Mouse (Mus musculus) natural killer cell, adult 2 months (primary cell): ENCODE results near the gene Rac1.
A peak's percentile ranks its signal among the peaks of the same experiment; 100 is the strongest.
"Not testable (repeated sequence)": the region's sequence is repeated elsewhere in the genome, so short reads cannot be mapped to it uniquely, and the experiment has no call there.

ENCODE experiments used
- DNase-seq, 2 experiments: peaks; one replicate each; pipeline ENCODE4 v3.0.0; 2022; ENCODE audit warnings: low spot score in 2 of 2

The Rac1 gene

GRCm38 (mm10) chr5:143525454-143526225 is 2.2 kb downstream of the Rac1 start:
- DNase-seq: no peak

GRCm38 (mm10) chr5:143522882-143523281 is 5.0 kb downstream of the Rac1 start:
- no peak for DNase-seq

DNA sequence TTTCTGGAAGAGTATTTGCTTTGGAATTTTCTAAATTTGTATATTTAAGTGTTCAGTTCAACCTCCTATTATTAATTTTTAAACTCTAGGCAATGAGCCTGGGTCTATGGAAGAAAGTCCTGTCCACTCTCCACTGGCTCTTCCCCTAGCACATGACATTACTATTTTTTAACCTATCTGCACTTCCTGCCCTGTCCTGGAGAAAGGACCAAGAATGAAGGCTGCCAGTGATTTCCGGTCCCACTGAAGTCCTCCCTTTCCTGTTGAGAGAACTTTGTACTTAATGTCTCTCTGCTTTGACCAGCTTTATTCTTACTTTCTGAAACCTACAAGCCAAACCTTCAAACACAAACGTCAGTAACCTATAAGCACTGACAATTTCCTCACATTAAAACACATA is 7.4 kb downstream of the Rac1 start:
- DNase-seq: no peak

DNA sequence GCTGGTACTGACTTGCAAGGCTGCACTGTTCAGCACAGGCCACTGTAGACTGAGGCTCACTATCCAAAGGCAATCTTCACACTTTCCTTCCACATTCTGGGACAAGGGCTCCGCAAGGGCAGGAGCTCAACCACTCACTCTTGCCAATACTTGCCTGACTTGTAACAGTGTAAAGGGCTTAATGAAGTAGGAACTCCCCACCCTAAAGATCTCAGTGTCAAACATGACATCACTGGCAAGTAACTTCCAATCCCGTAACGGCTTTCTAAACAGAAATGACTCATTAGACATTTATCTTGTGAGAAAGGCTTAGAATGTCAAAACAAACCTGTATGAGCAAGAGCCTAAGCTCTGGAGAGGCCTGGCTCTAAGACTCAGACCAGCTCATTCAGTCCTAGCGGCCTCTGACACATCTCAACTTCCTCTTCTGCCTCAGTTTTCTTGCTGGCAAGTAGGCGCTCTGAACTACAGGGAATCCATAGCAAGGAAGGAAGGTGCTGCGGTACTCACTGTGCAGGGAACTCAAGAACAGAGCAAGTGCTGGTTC is 9.7 kb downstream of the Rac1 start:
- DNase-seq: peak in 1 of 2 experiments; percentile 21

DNA sequence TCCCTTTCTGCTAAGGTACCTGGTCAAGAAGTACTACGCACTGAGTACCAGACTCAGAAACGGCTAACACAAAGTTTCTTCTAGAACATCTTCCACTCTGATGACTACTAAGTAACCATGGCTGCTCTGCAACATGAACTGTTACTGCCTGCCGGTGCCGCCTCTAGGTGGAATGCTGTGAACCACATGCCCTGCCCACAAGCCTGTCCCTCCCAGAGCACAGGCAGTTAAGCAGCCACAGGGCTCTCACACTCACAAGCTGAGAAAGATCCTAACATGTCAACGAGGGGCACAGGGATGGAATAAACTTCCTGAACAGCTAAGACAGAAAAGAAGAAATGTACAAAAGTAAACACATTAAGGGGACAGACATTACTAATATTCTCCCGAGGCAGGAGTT is 10.4 kb downstream of the Rac1 start:
- no peak for DNase-seq

- no peak for DNase-seq
Observed at GRCm38 (mm10) chr5:143517005-143517404, 10.8 kb downstream of the Rac1 start.

DNA sequence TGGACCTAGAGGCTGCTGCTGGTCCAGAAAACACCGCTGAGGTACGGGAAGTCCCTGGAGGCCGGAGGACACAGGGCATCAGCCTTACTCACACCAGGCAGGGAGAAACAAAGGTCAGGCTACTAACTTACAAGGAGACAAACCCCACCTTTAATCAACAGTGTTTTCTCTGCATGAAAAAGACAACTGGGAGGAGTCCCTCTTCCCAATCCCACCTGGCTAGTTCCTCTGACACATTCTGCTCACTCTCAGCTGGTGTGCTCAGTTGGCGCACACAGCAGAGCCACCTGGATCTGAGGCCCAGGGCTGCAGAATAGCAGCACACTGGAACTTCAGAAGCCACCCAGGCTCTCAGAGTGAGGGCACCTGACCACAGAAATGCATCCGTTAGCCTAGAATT is 13.0 kb downstream of the Rac1 start:
- DNase-seq: no peak

- no peak for DNase-seq
Observed at GRCm38 (mm10) chr5:143512305-143512704, 15.5 kb downstream of the Rac1 start.

- DNase-seq: no peak
Observed at GRCm38 (mm10) chr5:143511577-143511976, 16.3 kb downstream of the Rac1 start.

- DNase-seq: no peak
Observed at GRCm38 (mm10) chr5:143509737-143510136, 18.1 kb downstream of the Rac1 start.

DNA sequence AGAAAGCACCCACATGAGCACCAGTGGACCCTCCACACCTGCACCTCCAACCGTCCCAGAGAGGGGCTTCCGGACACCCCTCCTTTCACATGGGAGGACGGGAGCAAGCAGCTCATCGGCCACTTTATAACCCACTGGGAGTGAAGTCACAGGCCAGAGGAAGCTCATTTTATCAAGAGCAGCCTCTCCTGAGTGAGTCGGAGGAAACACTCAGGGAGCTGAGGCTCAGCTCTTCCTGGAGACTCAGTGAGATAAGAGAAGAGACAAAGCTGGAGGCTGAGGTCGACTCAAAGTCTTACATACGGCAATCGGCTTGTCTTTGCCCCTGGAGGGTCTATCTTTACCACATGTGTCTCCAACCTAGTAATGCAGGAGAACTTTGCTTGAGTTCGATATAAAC is 18.5 kb downstream of the Rac1 start:
- no peak for DNase-seq

DNA sequence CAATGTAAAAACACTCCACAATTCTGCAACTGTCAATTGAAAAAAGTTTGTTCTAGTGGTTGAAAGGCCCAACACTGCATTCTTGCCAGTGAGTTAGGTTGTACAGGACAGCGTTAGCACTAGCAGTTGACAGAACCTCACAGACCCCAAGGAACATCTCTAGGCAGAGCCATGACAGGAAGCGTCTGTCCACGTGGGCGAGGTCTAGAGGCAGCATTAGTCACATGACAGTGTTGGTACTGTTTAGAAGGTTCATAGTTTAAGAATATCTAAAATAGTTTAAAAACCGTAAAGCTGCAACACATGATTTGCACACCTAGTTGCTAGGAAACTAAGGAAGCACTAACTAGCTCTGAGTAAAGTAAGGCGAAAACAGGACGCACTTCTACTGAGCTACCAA is 22.3 kb downstream of the Rac1 start:
- no peak for DNase-seq

DNA sequence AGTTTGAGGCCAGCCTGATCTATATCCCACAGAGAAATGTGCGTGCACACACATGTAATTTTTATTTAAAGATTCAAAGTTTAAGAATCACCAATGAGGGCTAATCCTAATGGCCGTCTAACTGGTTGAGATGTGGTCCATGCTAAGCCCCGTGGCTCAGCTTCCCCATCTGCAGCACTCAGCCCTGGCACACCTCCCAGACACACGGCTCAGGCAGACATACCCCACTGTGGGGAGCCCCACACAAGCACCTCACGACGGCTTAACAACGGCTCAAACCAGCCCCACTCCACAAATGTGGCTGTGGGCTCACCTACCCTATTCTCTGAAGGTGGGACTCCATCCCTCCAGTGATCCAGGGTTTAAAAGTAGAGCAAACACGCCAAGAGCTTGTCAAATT is 22.8 kb downstream of the Rac1 start:
- no peak for DNase-seq

GRCm38 (mm10) chr5:143504453-143504852 is 23.4 kb downstream of the Rac1 start:
- DNase-seq: peak in 1 of 2 experiments; percentile 28

- DNase-seq: no peak
Observed at GRCm38 (mm10) chr5:143503740-143504139, 24.1 kb downstream of the Rac1 start.

- DNase-seq: no peak
Observed at GRCm38 (mm10) chr5:143502899-143503557, 24.8 kb downstream of the Rac1 start.

- no peak for DNase-seq
Observed at GRCm38 (mm10) chr5:143501649-143502048, 26.2 kb downstream of the Rac1 start.

DNA sequence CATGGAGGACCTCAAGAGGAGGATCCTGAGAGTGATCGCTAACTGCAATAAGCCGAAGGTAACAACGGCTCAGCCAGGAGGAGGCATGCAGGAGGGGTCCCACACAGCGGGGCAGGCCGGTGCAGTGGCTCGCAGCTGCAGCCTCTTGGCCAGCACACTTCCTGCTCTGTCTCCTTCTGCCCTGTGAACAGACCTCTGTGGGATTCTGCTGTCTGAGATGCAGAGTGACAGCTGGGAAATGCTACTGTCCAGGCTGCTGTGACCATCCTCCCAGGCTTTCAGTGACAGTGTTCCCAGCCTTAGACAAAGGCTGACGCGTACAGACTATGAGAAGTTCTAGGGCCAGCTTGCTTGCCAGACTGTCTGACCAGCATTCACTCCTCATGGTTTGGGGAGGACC is 26.7 kb downstream of the Rac1 start:
- no peak for DNase-seq

DNA sequence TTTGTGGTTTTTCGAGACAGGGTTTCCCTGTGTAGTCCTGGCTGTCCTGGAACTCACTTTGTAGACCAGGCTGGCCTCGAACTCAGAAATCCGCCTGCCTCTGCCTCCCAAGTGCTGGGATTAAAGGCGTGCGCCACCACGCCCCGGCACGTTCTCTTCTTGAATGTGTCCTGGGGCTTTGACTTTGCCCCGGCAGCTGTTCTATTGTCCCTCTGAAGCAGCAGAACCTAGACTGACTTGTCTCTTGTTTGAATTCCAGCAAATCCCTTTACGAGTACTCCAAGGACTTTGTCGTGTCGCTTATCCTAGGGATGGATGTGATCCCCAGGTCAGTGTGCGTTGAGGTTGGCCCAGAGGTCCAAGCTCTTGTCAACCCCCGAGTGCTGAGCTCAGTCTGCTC is 27.1 kb downstream of the Rac1 start:
- not testable (repeated sequence) for DNase-seq

DNA sequence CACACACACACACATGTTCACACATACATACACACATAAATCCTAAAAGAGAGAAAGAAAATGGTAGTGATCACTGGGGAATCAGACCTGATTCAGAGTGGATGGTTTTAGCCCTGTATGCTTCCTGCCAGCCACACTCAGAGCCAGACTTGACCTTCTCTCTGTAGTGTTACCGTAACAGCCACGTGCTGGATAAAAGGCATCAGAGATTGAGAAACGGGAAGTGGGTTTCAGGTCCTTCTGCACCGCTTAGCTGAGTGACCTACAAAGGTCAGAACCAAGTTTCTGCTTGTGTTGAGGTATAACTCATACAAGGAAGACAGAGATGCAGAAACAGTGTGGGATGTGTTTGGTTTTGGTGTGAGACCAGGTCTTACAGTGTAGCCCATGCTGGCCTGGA is 28.1 kb downstream of the Rac1 start:
- peak; percentile 22 to 32 for DNase-seq

DNA sequence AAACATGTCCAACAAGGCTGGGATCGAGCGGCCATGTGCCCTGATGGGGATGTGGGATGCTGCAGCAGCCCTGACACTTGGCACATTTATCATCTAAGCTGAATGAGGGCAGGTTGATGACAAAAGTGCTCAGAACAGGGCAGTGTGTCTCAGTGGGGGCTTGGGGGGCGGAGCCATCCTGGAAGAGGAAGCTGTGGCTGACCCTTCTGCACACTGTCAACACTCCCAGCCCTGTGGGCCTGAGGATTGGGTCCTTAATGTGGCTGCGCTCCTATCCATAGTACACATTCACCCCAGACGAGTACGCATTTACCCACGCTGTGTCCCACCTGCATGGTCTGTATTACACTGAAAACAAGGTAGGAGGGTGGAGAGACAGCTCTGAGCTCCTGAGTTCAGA is 28.6 kb downstream of the Rac1 start:
- no peak for DNase-seq

DNA sequence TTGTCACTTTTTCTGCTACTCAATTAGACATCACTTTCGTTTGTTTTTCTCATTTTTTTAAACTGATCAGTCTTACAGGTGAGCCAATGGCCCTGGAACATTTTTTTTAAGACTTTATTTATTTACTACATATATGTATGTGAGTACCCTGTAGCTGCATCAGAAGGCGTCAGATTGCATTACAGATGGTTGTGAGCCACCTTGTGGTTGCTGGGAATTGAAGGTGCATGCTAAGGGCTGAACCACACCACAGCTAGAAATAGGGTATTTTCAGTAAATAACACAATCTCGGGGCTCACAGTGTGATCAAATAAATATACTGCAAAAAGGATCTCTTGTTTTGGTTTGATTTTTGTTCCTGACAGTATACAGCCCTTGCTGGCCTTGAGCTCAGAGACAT is 30.4 kb downstream of the Rac1 start:
- no peak for DNase-seq

DNA sequence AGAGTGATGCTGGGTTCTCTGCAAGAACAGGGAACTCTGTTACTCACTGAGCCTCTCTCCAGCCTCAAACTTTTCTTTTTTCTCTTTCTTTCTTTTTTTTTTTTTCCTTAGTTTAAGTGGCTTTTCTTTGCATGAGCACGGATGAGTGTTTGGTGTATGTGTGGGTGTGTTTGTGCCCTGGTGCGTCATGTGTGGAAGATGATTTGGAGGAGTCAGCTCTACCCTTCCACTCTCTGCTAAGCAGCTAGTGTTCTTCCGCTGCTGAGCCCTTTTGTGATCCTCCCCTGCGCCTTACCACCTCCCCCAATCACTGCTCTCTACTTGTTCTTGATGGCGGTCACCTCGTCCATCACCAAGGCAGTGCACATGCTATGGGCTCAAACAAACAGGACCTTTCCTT is 32.1 kb downstream of the Rac1 start:
- no peak for DNase-seq
